Mouse (Mus musculus): ENCODE measurements at regions not wholly inside any gene's neighbourhood (a gene's known extent, or its start where the extent isn't known, plus 50 kb on each side); places are given as distances from the start of the nearest gene placed in this dataset.

GRCm38 (mm10) chr15:31125784-31126183 is 98.3 kb upstream of the Dap start:
- Histone ChIP-seq H3K4me1 (ENCODE audit: control insufficient read depth, insufficient read depth, low read length) (no peaks in the 10 kb centered on the region), H3K9me3 (ENCODE audit: control insufficient read depth, low read length) (no peaks in the 10 kb centered on the region), H3K4me2 (replicated peaks; ENCODE audit: low read depth, low read length) (no peak overlapping the region), H3K4me3 (ENCODE audit: low read length) (no peak overlapping the region), H3K9ac (ENCODE audit: low read depth, low read length) (no peak overlapping the region), H3K27ac (ENCODE audit: low read depth, low read length) (no peak overlapping the region), H3K27me3 (ENCODE audit: control insufficient read depth, insufficient read depth, low read length) (no peaks in the 10 kb centered on the region), H3K36me3 (ENCODE audit: control insufficient read depth, insufficient read depth, low read length) (no peaks in the 10 kb centered on the region)
- ATAC-seq (ENCODE audit: low FRiP score, low TSS enrichment), result no peak
- 94% methylated on average over 1 of the region's 1 CpGs for WGBS

- H3K9ac ChIP-seq (ENCODE audit: low read depth, low read length), result no peak overlapping the region
- H3K27me3 ChIP-seq (ENCODE audit: control insufficient read depth, insufficient read depth, low read length), result no peaks in the 10 kb centered on the region
- H3K4me2 ChIP-seq (replicated peaks; ENCODE audit: low read depth, low read length), result no peak overlapping the region
- no peak overlapping the region for H3K27ac ChIP-seq (ENCODE audit: low read depth, low read length)
- H3K4me1 ChIP-seq (ENCODE audit: control insufficient read depth, insufficient read depth, low read length), result no peaks in the 10 kb centered on the region
- no peak for ATAC-seq (ENCODE audit: low FRiP score, low TSS enrichment)
- WGBS, result 68% methylated on average over 3 of the region's 3 CpGs
- H3K36me3 ChIP-seq (ENCODE audit: control insufficient read depth, insufficient read depth, low read length), result no peaks in the 10 kb centered on the region
- H3K4me3 ChIP-seq (ENCODE audit: low read length), result no peak overlapping the region
- no peaks in the 10 kb centered on the region for H3K9me3 ChIP-seq (ENCODE audit: control insufficient read depth, low read length)
Measured at GRCm38 (mm10) chr15:31126999-31127398, 97.1 kb upstream of the Dap start.

GRCm38 (mm10) chr15:31134891-31135290 is 89.2 kb upstream of the Dap start:
- no peaks in the 10 kb centered on the region for H3K9me3 ChIP-seq (ENCODE audit: control insufficient read depth, low read length)
- H3K4me1 ChIP-seq (ENCODE audit: control insufficient read depth, insufficient read depth, low read length), result no peaks in the 10 kb centered on the region
- H3K27ac ChIP-seq (ENCODE audit: low read depth, low read length), result no peak overlapping the region
- no peak for ATAC-seq (ENCODE audit: low FRiP score, low TSS enrichment)
- H3K9ac ChIP-seq (ENCODE audit: low read depth, low read length), result no peak overlapping the region
- H3K27me3 ChIP-seq (ENCODE audit: control insufficient read depth, insufficient read depth, low read length), result no peaks in the 10 kb centered on the region
- no peak overlapping the region for H3K4me3 ChIP-seq (ENCODE audit: low read length)
- no peak overlapping the region for H3K4me2 ChIP-seq (replicated peaks; ENCODE audit: low read depth, low read length)
- WGBS, result 48% methylated on average over 7 of the region's 7 CpGs
- no peaks in the 10 kb centered on the region for H3K36me3 ChIP-seq (ENCODE audit: control insufficient read depth, insufficient read depth, low read length)

DNA sequence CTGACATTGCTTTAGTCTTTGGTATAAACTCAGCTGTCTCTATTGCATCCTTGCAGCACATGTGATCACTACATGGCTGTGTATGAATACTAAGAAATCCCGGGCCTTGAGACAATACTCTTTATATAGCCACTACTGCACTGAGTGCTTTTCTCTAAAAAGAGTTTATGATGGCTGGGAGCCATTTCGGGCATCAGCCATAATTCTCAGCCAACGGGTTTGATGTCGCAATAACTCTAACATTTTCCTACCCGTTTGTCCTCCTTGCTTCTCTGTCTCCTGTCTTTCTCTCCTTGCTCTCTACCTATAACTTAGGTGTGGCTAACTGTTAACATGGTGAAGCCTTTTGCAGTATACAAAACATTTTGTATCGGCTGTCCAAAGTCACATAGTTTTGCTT is 85.5 kb upstream of the Dap start:
- ATAC-seq (ENCODE audit: low FRiP score, low TSS enrichment), result no peak
- Histone ChIP-seq H3K36me3 (ENCODE audit: control insufficient read depth, insufficient read depth, low read length) (no peaks in the 10 kb centered on the region), H3K9me3 (ENCODE audit: control insufficient read depth, low read length) (no peaks in the 10 kb centered on the region), H3K4me2 (replicated peaks; ENCODE audit: low read depth, low read length) (no peak overlapping the region), H3K27me3 (ENCODE audit: control insufficient read depth, insufficient read depth, low read length) (no peaks in the 10 kb centered on the region), H3K27ac (ENCODE audit: low read depth, low read length) (no peak overlapping the region), H3K9ac (ENCODE audit: low read depth, low read length) (no peak overlapping the region), H3K4me1 (ENCODE audit: control insufficient read depth, insufficient read depth, low read length) (no peaks in the 10 kb centered on the region), H3K4me3 (ENCODE audit: low read length) (no peak overlapping the region)
- WGBS, result 83% methylated on average over 6 of the region's 6 CpGs

DNA sequence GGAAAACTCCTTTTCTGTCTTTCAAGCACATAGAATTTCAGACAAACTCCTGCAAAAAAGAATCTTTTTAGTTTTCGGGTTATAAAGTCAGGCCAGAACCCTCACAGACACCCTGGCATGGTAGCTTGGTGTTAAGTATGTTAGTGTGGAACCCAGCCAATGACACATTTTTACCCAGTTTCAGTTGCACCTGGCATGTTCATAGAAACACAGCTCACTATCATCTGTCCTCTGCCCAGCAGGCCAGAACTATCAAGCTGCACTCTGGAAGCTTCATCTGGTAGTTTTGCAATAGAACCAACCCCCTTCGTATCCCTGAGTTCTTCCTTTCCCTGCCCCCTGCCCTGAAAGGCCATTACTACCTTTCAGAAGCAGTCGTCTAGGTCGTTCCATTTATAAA is 82.4 kb upstream of the Dap start:
- H3K9ac ChIP-seq (ENCODE audit: low read depth, low read length), result no peak overlapping the region
- H3K36me3 ChIP-seq (ENCODE audit: control insufficient read depth, insufficient read depth, low read length), result no peaks in the 10 kb centered on the region
- no peaks in the 10 kb centered on the region for H3K27me3 ChIP-seq (ENCODE audit: control insufficient read depth, insufficient read depth, low read length)
- H3K4me2 ChIP-seq (replicated peaks; ENCODE audit: low read depth, low read length), result no peak overlapping the region
- no peak overlapping the region for H3K4me3 ChIP-seq (ENCODE audit: low read length)
- WGBS, result 43% methylated on average over 4 of the region's 4 CpGs
- H3K9me3 ChIP-seq (ENCODE audit: control insufficient read depth, low read length), result no peaks in the 10 kb centered on the region
- no peak for ATAC-seq (ENCODE audit: low FRiP score, low TSS enrichment)
- no peak overlapping the region for H3K27ac ChIP-seq (ENCODE audit: low read depth, low read length)
- H3K4me1 ChIP-seq (ENCODE audit: control insufficient read depth, insufficient read depth, low read length), result no peaks in the 10 kb centered on the region

DNA sequence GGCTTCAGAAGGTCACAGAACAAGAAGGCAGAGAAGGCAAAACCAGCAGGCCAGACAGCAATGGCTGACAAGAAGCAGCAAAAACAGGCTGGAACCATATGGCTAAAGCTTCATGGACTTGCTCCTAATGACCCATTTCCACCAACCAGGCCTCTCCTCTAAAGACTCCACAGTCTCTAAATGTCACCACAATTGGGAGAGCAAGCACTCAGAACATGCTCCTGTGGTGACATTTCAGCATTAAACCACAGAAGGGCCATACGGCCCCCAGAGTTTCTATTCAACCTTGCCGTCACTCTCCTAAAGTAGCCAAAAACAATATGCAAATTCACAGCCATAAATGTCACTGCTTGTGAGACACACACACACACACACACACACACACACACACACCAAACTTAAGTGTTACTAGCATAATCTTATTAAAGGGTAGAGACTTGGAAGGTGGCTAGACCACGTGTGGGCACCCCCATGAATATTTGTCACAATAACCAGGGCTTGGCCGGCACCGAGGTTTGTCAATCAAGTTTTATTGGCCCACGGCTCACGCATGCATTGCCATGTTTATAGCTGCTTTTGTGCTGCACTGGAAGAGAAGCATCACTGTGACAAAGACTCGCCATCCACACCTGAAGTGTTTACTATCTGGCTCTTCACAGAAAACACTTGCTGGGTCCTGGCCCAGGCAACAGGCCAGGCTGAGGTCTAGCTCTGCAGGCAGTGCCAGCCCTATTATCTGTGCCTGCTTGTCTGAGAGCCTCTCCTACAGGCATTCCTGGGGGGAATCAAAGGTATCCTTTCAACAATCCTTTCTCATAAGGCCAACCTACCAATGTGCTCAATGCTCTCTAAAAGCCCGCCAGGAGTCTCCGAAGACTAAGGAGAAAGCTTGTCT is 75.6 kb upstream of the Dap start:
- H3K4me3 ChIP-seq (ENCODE audit: low read length), result no peak overlapping the region
- H3K4me1 ChIP-seq (ENCODE audit: control insufficient read depth, insufficient read depth, low read length), result no peaks in the 10 kb centered on the region
- no peaks in the 10 kb centered on the region for H3K9me3 ChIP-seq (ENCODE audit: control insufficient read depth, low read length)
- no peak overlapping the region for H3K27ac ChIP-seq (ENCODE audit: low read depth, low read length)
- H3K36me3 ChIP-seq (ENCODE audit: control insufficient read depth, insufficient read depth, low read length), result no peaks in the 10 kb centered on the region
- ATAC-seq (ENCODE audit: low FRiP score, low TSS enrichment), result no peak
- no peak overlapping the region for H3K4me2 ChIP-seq (replicated peaks; ENCODE audit: low read depth, low read length)
- H3K9ac ChIP-seq (ENCODE audit: low read depth, low read length), result no peak overlapping the region
- no peaks in the 10 kb centered on the region for H3K27me3 ChIP-seq (ENCODE audit: control insufficient read depth, insufficient read depth, low read length)
- 81% methylated on average over 10 of the region's 10 CpGs for WGBS

DNA sequence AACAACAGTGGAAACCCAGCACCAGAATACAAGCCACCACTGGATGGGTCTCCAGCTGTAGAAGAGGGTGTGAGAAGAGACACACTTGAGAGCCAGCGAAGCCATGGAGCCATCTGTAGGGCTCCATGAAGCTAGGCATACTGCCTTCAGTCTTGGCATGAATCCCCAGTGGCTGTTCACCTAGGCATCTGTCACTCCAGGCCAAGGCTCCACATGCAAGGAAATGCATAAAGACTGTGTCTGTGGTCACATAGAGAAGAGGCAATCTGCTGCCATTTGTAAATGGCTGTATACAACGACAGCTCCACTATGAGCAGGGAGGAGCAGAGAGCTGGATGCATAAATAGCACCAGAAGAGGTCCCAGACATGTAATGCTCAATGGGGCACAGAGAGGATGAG is 74.3 kb upstream of the Dap start:
- Histone ChIP-seq H3K9me3 (ENCODE audit: control insufficient read depth, low read length) (no peaks in the 10 kb centered on the region), H3K4me3 (ENCODE audit: low read length) (no peak overlapping the region), H3K36me3 (ENCODE audit: control insufficient read depth, insufficient read depth, low read length) (no peaks in the 10 kb centered on the region), H3K9ac (ENCODE audit: low read depth, low read length) (no peak overlapping the region), H3K27ac (ENCODE audit: low read depth, low read length) (no peak overlapping the region), H3K27me3 (ENCODE audit: control insufficient read depth, insufficient read depth, low read length) (no peaks in the 10 kb centered on the region), H3K4me1 (ENCODE audit: control insufficient read depth, insufficient read depth, low read length) (no peaks in the 10 kb centered on the region), H3K4me2 (replicated peaks; ENCODE audit: low read depth, low read length) (no peak overlapping the region)
- no peak for ATAC-seq (ENCODE audit: low FRiP score, low TSS enrichment)
- 91% methylated on average over 2 of the region's 2 CpGs for WGBS

DNA sequence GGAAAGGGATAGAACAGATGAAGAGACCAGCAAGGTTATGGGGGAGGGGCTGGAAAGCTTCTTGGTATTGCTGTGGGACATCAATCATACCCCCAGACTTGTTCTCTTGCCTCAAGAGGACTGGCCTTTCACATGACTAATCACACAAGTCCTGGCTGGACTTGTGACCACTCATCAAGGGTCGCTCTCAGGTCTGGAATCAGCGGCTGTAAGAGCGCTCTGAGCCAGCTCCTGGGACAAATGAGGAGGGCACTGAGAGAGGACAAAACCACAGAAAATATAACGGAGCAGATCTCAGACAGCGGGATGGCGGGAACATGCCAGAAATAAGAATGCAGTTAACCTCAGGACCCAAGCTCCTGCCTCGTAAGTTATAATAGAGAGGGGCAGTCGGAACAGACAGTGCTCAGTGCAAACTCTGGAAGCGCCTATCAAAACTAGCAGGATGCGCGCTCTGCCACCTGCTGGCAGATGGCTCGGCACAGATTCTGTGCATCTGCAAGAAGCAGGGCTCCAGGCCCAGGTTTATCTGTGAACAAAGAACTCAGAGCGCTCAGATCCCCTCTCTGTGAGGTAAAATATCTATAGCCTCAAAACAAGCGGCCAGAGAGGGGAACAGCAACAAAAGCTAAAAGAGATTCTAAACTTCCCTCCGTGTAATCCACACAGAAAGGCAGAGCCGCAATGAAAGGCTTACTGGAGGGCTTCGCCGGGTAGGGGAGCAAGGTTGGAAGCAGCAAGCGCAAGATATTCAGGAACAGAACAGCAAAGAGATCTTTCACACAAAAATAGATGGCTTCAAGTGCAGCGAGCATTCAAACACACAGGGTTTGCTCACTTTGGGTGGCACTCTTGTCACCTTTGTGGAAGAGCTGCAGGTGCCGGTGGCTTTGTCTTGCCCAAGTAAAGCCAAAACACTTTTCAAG is 73.3 kb upstream of the Dap start:
- 47% methylated on average over 21 of the region's 21 CpGs for WGBS
- no peak overlapping the region for H3K9ac ChIP-seq (ENCODE audit: low read depth, low read length)

DNA sequence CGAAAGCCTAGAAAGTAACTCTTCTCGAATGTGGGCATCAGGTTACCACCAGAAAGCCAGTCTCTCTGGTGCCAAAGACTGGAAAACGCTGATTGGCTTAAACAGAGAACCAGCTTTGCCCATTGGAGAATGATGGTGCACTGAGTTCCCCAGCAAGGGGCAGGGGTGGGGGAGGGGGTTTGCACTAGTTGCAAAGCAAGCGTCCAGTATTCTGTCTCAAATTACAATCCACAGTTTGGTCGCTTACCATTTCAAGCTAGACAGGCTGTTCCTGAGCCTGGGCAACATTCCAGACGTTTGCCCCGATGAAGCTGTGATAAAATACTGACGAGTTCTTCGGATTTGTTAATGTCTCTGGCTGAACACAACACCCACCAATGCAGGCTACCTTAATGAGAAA is 69.0 kb upstream of the Dap start:
- Histone ChIP-seq H3K27me3 (ENCODE audit: control insufficient read depth, insufficient read depth, low read length) (no peaks in the 10 kb centered on the region), H3K9ac (ENCODE audit: low read depth, low read length) (no peak overlapping the region), H3K4me1 (ENCODE audit: control insufficient read depth, insufficient read depth, low read length) (peaks cover 6% of the 10 kb centered on the region), H3K4me3 (ENCODE audit: low read length) (no peak overlapping the region), H3K36me3 (ENCODE audit: control insufficient read depth, insufficient read depth, low read length) (no peaks in the 10 kb centered on the region), H3K4me2 (replicated peaks; ENCODE audit: low read depth, low read length) (no peak overlapping the region; the same call in 1 of the 2 replicates), H3K27ac (ENCODE audit: low read depth, low read length) (0 out of 2 replicates have a peak overlapping the region, but pooled peaks have one; percentile 32), H3K9me3 (ENCODE audit: control insufficient read depth, low read length) (no peaks in the 10 kb centered on the region)
- peak; percentile 70 for ATAC-seq (ENCODE audit: low FRiP score, low TSS enrichment)
- WGBS, result 24% methylated on average over 9 of the region's 9 CpGs

More for the DNA sequence above, 73.3 kb upstream of the Dap start:
- H3K4me3 ChIP-seq (ENCODE audit: low read length), result no peak overlapping the region
- H3K36me3 ChIP-seq (ENCODE audit: control insufficient read depth, insufficient read depth, low read length), result no peaks in the 10 kb centered on the region
- ATAC-seq (ENCODE audit: low FRiP score, low TSS enrichment), result peak; percentile 61
- H3K4me1 ChIP-seq (ENCODE audit: control insufficient read depth, insufficient read depth, low read length), result peaks cover 6% of the 10 kb centered on the region
- H3K27ac ChIP-seq (ENCODE audit: low read depth, low read length), result no peak overlapping the region
- no peaks in the 10 kb centered on the region for H3K27me3 ChIP-seq (ENCODE audit: control insufficient read depth, insufficient read depth, low read length)
- no peaks in the 10 kb centered on the region for H3K9me3 ChIP-seq (ENCODE audit: control insufficient read depth, low read length)
- H3K4me2 ChIP-seq (replicated peaks; ENCODE audit: low read depth, low read length), result no peak overlapping the region; the same call in 1 of the 2 replicates

Measured in kidney, embryonic 14.5 days (tissue).